Mouse (Mus musculus): ENCODE results near the gene Apbb2.

- TF ChIP-seq CTCF (IDR thresholded peaks at IDR 0.05; ENCODE audit: control insufficient read depth, insufficient read depth, insufficient replicate concordance, low read depth, low read length) (no peak), POLR2A (IDR thresholded peaks at IDR 0.05; ENCODE audit: control insufficient read depth, low read depth, low read length) (no peak)
These were observed 72.9 kb downstream of the Apbb2 start for GRCm38 (mm10) chr5:66545573-66546141.
